Mouse (Mus musculus) G1E (cell line): ENCODE data around the gene 4930518I15Rik.
A peak's percentile ranks its signal among the peaks of the same experiment; 100 is the strongest.

Experiments
- CTCF ChIP-seq: IDR thresholded peaks from 2 replicates; pipeline ENCODE4 v1.5.1; 2012; ENCODE audit warnings: low read depth, low read length, inconsistent platforms, mixed read lengths
- GATA1 ChIP-seq: IDR thresholded peaks from 2 replicates; pipeline ENCODE4 v1.6.1; 2012; ENCODE audit warnings: borderline replicate concordance, low read length, inconsistent platforms, mixed read lengths
- GATA2 ChIP-seq: IDR thresholded peaks from 2 replicates; pipeline ENCODE4 v1.6.1; 2012; ENCODE audit warnings: low read depth, low read length, inconsistent platforms, borderline replicate concordance
- POLR2AphosphoS5 ChIP-seq: IDR thresholded peaks from 2 replicates; pipeline ENCODE4 v1.6.1; 2012; ENCODE audit warnings: low read depth, low read length, inconsistent platforms; ENCODE audit not compliant: insufficient replicate concordance
- TAL1 ChIP-seq: conservative IDR thresholded peaks from 2 replicates; pipeline ENCODE4 v1.6.1; 2012; ENCODE audit warnings: low read depth, low read length, inconsistent platforms, mixed read lengths

GRCm38 (mm10) chr2:156809579-156809978, 48.2 kb downstream of the 4930518I15Rik start:
- TF ChIP-seq CTCF: peak; percentile 65
- TF ChIP-seq POLR2AphosphoS5: no peak
- no peak for TF ChIP-seq GATA1
- TF ChIP-seq TAL1: no peak
- no peak for TF ChIP-seq GATA2
